Mouse (Mus musculus): ENCODE measurements around the gene Umps.

Gene Umps

GRCm38 (mm10) chr16:33966538-33967282 lies at the start of gene Umps:
TSS of gene Umps (minus strand) at chr16:33967038.
- DNase-seq (ENCODE audit: low spot score in 2 of 2), result peak; percentile 78 to 83

- DNase-seq (ENCODE audit: low spot score in 2 of 2), result no peak
Measured at GRCm38 (mm10) chr16:34011991-34012845, 45.4 kb upstream of the Umps start.

GRCm38 (mm10) chr16:34009567-34009966 lies 42.7 kb upstream of the Umps start:
- no peak for DNase-seq (ENCODE audit: low spot score in 2 of 2)

DNA sequence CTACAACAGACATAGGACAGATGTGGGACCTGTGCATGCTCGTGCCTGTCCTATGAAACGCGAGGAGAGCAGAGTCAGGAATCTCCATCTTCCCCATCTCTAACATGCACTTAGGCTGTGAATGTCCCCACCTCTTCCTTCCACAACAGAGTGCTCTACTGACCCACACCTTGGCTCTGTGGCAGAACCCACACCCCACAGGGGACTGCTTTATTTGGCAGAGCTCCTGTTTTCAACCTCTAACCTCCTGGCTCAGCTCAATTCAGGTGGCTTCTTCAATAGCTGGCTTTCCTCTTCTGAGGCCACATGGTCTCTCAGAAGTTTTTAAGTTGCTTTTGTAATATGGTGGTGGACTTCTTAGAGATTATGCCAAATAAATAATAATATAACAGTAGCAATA lies 39.1 kb upstream of the Umps start:
- DNase-seq (ENCODE audit: low spot score in 2 of 2), result no peak

DNA sequence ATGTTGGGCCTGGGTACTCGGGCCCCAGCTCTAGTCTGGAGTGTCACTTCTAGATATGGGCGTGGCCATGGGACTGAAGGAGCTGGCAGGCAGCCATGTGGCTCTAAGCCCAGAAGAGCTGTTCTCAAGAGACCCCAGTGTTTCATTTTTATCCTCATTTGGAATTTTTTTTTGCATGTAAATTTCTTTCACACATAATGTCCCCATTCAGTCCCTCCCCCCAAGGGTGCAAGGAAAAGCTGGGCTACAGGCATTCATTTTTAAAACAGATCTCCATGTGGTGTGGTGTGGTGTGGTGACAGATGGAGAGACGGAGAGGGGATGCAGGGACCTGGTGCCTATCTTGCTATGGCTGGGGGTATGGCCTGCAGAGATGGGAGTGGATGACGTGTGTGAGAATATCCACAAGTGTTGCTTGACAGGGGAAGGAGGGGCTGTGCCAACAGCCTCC lies 37.3 kb upstream of the Umps start:
- DNase-seq (ENCODE audit: low spot score in 2 of 2), result peak; percentile 74 to 77

DNA sequence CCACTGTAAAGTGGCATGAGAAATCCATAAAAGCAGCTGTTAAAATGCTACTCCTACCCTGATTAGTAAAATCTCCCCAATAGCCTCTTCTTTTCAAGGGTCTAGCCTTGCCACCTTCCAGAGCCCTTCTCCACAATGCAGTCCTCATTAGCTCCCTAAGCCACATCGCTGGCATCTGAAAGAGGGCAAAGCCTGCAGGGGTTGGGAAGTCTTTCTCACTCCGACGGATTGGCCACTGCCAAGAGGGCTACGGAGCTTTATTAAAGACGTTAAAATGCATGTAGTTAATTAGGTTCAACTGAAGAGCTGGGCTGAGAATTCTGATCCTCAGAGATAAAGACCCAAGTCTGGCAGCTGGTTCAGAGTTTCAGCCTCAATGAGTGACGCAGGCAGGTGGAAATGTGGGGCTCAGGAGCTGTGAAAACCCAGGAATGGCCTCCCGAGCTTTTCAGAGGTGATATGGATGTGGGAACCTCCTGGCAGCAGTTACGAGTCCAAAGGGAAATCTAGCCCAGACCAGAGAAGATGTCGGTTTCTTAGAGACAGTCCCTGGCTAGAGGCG lies 36.8 kb upstream of the Umps start:
- DNase-seq (ENCODE audit: low spot score in 2 of 2), result no peak

GRCm38 (mm10) chr16:34000715-34001114 lies 33.9 kb upstream of the Umps start:
- no peak for DNase-seq (ENCODE audit: low spot score in 2 of 2)

DNA sequence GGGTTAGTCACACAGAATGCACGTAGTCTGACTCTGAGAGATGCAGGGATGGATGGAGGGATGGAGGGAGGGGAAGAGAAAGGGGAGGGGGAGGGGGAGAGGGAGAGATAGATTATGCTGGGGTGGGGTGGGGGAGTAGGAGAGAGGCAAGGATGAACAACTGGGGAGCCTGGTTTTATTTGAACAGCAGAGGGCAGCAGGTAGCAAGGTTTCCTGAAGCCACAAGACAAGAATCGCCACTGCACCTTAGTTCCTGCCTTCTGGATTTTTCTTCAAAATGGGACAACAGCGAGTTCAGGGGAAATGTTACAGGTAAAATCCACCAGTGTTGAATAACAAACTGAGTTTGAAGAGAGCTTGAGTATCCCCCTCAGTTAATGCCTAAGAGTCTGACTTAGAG lies 32.5 kb upstream of the Umps start:
- DNase-seq (ENCODE audit: low spot score in 2 of 2), result no peak

- no peak for DNase-seq (ENCODE audit: low spot score in 2 of 2)
Measured at GRCm38 (mm10) chr16:33998011-33998410, 31.2 kb upstream of the Umps start.

GRCm38 (mm10) chr16:33996030-33996429 lies 29.2 kb upstream of the Umps start:
- DNase-seq (ENCODE audit: low spot score in 2 of 2), result no peak

- DNase-seq (ENCODE audit: low spot score in 2 of 2), result no peak
Measured at GRCm38 (mm10) chr16:33995496-33995895, 28.7 kb upstream of the Umps start.

DNA sequence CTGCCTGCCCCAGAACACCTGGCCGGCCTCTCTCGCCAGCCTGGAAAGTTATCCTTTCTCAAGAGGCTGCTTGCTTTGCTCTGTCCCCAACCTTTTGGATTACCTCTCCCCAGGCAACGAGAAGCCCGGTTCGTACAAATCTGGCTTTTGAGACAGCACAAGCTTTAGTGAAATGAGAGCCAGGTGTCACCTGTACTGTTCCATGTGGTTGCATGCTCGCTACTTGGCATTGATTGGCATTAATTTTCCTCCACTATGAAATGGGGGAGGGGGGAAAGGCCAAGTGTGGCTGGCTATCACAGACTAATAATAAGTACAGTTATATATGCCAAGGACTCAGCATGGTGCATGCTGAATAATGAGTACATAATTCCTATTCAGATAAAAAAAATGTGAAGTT lies 27.5 kb upstream of the Umps start:
- DNase-seq (ENCODE audit: low spot score in 2 of 2), result no peak

DNA sequence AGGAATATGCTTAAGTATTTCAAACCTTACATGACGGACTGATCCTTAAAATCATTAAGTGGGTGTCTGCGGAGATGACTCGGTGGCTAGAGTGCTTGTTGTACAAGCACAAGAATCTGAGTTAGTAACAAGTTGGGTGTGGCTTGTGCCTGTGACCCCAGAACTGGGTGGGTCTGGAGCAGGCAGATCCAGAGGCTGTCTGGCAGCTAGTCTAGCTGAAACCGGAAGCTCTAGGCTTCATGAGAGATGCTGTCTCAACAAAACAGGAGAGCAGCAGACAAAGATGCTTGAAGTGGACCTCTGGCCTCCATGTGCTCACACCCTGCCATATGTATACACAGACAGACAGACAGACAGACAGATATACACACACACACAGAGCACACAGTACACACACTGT lies 23.9 kb upstream of the Umps start:
- DNase-seq (ENCODE audit: low spot score in 2 of 2), result no peak

DNA sequence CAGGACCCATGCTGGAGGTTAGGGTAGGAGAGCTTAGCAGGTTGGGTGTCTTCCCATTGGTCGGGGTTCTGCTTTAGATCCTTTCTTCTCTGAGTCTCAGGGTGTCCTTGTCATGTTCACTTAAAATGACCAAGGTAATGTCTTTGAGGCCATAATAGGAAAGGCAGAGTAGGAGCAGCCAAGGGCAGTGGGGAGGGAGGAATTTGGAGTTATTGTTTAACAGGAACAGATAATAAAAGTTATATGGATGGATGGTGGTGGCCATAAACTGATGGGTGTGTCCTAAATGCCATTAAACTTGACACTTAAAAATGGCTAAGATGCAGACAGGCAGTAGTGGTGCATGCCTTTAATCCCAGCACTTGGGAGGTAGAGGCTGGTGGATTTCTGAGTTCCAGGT lies 22.3 kb upstream of the Umps start:
- DNase-seq (ENCODE audit: low spot score in 2 of 2), result no peak

DNA sequence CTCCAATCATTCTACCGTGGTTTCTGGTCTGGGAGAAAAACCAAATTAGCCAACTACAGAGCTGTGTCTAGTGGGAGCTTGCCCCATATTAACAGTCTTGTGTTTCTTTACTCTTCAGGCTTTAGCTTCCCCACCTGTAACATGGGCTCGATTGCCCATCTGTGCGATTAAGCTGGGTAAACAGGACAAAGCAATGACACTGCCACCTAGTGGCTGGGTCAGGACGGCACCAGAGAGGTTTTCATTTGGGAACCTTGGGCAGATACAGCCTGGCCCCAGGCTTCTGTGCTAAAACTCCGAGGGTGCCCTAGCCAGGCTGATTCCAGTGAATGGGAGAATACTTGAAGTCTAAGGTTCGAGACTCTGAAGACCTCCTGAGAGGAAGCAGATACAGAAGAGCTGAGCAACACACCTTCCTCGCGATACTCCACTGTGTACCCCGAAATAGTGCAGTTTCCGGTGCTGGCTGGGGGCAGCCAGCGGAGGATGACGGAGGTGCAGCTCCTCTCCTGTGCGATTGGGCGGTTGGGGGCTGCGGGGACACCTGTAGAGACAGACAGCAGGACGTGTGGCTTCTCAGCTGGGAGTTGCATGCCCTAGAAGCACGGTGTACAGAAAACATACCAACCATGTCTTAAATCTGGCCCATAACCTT lies 21.6 kb upstream of the Umps start:
- DNase-seq (ENCODE audit: low spot score in 2 of 2), result no peak

- DNase-seq (ENCODE audit: low spot score in 2 of 2), result no peak
Measured at GRCm38 (mm10) chr16:33986993-33987392, 20.2 kb upstream of the Umps start.

DNA sequence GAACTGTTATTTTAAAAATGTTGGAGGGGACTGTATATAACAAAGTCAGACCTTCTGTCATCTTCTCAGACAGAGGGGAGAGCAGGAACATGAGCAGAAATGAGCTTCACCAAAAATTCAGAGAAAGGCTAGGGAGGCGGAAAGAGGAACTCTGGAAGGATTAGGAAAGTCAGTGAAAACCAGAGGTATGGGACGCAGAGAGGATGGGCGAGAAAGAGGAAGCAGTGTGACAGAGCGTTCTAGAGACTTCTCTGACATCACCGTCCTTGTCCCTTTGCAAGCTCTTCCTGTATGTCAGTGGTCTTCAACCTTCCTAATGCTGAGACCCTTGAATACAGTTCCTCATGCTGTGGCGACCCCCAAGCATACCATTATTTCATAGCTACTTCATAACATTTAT lies 18.5 kb upstream of the Umps start:
- DNase-seq (ENCODE audit: low spot score in 2 of 2), result no peak

GRCm38 (mm10) chr16:33983712-33984111 lies 16.9 kb upstream of the Umps start:
- no peak for DNase-seq (ENCODE audit: low spot score in 2 of 2)

DNA sequence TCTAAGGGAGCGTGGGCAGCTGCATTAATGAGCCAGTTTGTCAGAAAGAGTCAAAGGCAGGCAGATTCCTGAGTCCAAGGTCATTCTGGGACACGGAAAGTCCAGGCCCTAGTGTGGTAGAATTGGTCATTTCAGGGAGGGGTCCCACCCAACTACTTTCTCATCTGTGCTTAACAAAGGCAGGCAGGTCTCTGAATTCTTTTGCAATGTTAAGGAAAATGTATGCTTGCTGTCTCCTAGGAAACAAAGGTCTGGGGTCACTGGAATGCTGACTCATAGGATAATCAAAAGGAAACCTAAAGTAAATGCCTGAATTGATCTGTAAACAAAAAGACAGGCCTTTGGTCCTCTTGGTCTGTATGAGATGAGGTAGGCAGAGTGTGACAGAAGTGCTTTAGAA lies 13.0 kb upstream of the Umps start:
- DNase-seq (ENCODE audit: low spot score in 2 of 2), result no peak

GRCm38 (mm10) chr16:33967283-33967640 lies 424 bp upstream of the Umps start:
- DNase-seq (ENCODE audit: low spot score in 2 of 2), result no peak

DNA sequence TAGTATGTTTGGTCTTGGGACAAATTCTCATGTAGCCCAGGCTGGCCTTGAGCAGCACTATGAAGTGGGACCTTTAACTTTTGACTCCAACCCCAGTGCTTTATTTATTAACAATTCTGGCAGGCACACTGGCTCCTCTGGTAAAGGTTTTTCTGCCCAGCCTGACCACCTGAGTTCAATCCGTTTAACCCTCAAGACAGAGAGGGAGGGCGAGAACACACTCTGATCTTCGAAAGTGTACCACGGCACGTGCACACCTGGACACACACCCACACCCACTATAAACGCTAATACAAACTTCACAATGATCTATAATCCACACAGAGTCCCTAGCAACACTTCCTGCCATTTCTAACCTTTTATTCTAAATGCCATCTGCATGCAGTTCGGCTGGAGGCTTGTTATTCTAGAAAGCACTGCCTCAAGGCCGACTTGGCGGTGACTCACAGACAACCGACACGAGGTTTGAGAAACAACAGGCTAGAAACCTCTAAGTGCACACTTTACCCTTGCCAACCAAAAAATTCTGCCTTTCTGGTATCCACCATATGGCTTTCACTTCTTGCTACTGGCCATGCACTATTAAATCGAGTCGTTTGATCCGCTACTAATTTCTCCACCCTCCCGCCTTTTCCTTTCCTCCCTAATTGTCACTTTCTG lies 830 bp downstream of the Umps start:
- no peak for DNase-seq (ENCODE audit: low spot score in 2 of 2)

DNA sequence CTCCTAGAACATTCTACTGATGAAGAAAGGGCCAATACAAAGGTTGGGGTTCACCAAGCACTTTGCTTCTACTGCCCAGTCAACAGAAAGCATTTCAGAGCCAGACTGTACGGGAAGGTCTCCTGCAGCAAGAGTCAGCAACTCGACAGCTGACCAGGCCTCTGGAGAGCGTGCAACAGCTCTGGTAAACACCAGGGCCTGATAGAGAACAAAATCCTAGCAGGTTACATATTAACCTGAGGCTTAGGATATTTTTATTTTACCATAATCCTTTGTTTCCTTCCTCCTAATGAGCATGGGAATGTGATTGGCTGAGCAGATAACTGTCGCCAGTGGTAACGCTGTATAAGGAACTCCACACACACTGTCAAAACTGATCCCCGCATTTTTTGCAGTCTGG lies 3.3 kb downstream of the Umps start:
- DNase-seq (ENCODE audit: low spot score in 2 of 2), result no peak

Measured in frontal cortex, postnatal 10 days (tissue).